Mouse (Mus musculus) ES-Bruce4 (cell line): ENCODE results near the gene Gtse1.

ENCODE experiments used
- CTCF ChIP-seq: IDR thresholded peaks from one replicate; pipeline ENCODE4 v1.8.1; 2011; ENCODE audit warnings: low read depth, low read length
- EP300 ChIP-seq: IDR thresholded peaks from 2 replicates; pipeline ENCODE4 v1.6.1; 2011; ENCODE audit warnings: low read depth, low read length; ENCODE audit not compliant: insufficient read depth
- POLR2A ChIP-seq: IDR thresholded peaks from one replicate; pipeline ENCODE4 v1.8.1; 2011; ENCODE audit warnings: low read length; ENCODE audit not compliant: insufficient read depth

- TF ChIP-seq POLR2A (no peak), CTCF (peak; percentile 74), EP300 (no peak)
Measured at GRCm38 (mm10) chr15:85840983-85841382, 18.6 kb upstream of the Gtse1 start.
